1 mouse cellular context compared by ENCODE assay signal in the genomic region with DNA sequence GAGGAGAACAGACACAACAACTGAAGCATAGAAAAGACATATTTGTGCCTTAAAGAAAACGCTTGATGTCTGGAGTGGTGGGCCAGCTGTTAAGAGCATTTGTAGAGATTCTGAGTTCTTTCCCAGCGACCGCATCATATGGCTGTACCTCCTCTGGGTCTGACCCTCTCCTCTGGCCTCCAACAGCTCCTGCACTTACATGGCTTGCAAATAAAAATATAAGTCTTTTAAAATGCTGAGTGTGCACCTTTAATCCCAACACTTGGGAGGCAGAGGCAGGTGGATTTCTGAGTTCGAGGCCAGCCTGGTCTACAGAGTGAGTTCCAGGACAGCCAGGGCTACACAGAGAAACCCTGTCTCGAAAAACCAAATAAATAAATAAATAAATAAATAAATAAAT. TPM values are rescaled to one million over a fixed set of nuclear protein-coding genes. Genes with fewer than 3 reads are reported as not detected.
"Had no signal": no experiment of that assay in that cellular context is flagged by ENCODE, and none has a peak within 500 bp of the region (broad histone marks: within the 10 kb centered on the region; RNA-seq: fewer than 3 reads in every experiment).

No protein-coding gene starts in this region.

RNA-seq across cellular contexts. Expression of gene Cox7a1, which starts 16.7 kb away (rescaled TPM):
- total RNA-seq: neutrophil, adult 5-6 weeks had no signal
